Mouse (Mus musculus): ENCODE measurements around the gene 4932438H23Rik. TPM values are rescaled to one million over a fixed set of nuclear protein-coding genes. Genes with fewer than 3 reads are reported as not detected.

The 4932438H23Rik gene
- total RNA-seq, 2 experiments from 2014 or later: not detected

DNA sequence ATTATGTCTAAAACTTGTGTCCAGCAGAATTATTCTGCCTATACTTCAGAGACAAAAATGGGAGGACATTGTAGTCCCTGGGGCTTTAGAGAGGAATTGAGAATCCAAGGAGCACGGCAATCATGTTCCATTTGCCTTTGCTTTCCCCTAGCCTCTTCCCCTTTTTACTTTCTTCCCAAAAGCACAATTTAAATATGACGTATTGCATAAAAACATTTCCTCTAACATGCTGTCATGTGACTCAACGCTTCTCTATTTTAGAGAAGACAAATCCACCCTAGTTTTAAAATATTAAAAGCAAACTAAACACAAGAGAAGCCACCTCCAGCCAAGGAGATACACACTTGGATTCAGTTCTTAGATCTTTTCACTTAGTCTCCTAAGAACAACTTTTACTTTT is 83.1 kb downstream of the 4932438H23Rik start:
- ATAC-seq (replicated peaks; ENCODE audit: poor library complexity): peak; percentile 40

DNA sequence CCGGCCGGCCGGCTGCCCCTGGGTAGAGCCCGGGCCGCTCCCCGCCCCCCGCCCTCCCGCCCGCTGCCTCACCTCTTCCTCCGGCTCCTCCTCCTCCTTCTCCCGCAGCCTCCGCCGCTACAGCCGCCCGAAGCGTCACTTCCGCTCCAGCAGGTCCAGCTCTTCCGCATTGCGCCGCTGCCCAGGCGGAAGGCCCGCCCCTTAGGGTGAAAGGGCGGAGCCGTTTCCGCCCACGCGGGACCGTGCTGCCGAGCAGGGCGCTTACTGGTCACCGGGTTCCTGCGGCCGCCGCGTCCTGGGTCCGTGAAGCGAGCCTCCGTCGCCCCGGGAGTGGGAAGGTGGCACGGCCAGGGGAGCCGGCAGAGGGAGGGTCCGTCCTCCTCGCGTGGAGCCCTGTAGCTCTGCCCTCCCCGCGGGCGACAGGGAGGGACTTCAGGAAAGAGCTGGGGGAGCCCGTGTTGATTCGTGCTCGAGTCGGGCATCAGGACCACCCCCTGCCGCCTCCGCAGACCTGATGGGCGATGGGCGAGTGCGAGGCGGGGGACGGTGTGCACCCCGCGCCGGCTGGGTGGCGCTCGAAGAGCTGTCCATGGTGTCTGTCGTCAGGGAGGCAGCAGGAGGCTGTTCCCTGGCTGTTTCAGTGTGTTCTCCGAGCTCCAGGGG is 83.8 kb downstream of the 4932438H23Rik start, which contains the start of gene Synj1:
Gene Synj1, minus strand, starts transcription at position 288 of the 663 bp plus-strand sequence.
- ATAC-seq (replicated peaks; ENCODE audit: poor library complexity): peak; percentile 86

DNA sequence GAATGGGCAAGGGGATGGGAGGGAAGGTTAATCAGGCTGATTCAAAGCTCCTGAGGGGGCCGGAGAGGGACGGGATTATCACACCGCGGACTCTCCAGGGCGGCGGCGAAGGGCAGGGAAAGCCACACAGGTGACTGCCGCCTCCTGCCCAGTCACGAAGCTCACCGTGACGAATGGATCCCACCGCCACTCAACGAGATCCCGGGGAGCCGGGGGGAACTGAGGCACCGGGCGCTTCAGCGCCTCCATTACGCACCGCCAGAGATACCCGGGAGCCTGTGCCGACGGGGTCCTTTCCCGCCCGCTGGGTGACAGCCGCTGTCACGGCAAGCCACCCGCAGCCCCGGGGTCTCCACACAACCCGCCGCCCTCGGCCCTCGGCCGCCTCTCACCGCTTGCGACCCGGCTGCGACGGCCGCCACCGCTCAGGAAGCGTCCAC is 84.3 kb downstream of the 4932438H23Rik start:
- ATAC-seq (replicated peaks; ENCODE audit: poor library complexity): peak; percentile 3; the same call in 1 of the 2 replicates

DNA sequence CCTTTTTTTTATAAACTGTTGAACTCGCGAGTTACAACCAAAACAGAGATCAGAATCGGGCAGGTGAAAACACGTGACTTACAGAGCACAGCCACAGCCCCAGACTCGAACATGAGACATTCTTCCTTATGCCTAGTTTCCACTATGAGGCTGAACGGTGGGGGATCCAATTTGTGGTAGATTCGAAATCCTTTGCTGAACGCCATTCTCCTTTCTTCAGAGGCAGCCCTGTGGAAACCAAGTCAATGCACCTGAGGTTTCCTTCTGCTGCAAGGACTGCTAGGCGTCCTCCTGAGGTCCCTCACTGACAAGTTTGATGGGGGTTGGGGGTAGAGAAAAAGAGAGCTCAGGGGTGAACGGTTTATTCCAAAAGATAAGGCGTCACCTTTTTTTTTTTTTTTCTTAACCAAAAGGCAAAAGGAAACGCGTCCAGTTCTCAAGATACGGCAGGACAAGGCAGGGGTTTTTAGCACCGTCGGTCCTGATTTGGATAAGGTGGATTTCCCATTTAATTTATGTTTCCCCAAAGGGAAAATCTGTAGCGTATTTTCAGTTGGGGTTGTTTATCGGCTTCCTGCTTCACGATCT is 84.9 kb downstream of the 4932438H23Rik start:
- 0 out of 2 replicates have a peak, but pooled peaks have one; percentile 3 for ATAC-seq (replicated peaks; ENCODE audit: poor library complexity)

DNA sequence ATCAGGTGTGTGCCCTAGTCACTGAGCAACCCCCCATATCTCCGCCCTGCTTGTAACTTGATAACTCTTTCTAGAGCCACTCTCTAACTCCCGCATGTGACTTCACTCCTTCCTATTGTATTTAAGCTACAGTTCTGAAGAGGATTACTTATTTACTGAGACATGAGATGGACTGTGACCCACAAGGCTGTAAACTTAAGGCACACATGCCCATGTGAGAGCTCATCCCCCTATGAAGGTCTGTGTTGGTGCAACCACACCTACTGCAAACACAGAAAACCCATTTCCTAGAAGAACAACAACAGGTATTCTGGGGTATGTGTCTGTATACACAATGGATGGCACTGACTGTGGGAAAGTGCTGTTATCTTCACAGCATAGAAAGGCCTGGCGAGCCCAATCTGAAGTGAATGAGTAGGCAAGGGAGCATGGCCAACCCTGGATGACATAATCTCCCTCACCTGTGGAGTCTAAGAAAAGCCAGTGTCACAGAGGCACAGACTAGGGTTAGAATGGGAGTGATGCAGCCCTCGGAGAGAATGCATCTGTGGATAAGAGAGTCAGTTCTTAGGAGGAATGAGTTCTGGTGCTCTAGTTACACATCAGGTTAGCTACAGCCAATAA is 89.9 kb downstream of the 4932438H23Rik start:
- ATAC-seq (replicated peaks; ENCODE audit: poor library complexity): no peak

Other genes starting within 250 kb of the 4932438H23Rik start
- gene Cfap298, start 160.0 kb downstream of the 4932438H23Rik start, total RNA-seq (2015): 40.2 and 45.4 TPM in 2 replicates
- gene Cfap298, start 160.0 kb downstream of the 4932438H23Rik start, total RNA-seq (2017): 70.1 and 77.7 TPM in 2 replicates
- 38.8 and 46.3 TPM in 2 replicates for gene Synj1, start 83.8 kb downstream of the 4932438H23Rik start, total RNA-seq (2015)
- gene Synj1, start 83.8 kb downstream of the 4932438H23Rik start, total RNA-seq (2017): 16.2 and 19.1 TPM in 2 replicates
- gene Paxbp1, start 50.6 kb downstream of the 4932438H23Rik start, total RNA-seq (2015): 69.4 and 95.7 TPM in 2 replicates
- gene Paxbp1, start 50.6 kb downstream of the 4932438H23Rik start, total RNA-seq (2017): 77.0 and 96.2 TPM in 2 replicates
- gene Olig2, start 130.3 kb upstream of the 4932438H23Rik start, total RNA-seq (2015): not detected in 2 replicates
- not detected in 2 replicates for gene Olig2, start 130.3 kb upstream of the 4932438H23Rik start, total RNA-seq (2017)
- gene Olig1, start 174.7 kb upstream of the 4932438H23Rik start, total RNA-seq (2015): not detected in 2 replicates
- not detected in 2 replicates for gene Olig1, start 174.7 kb upstream of the 4932438H23Rik start, total RNA-seq (2017)

All from megakaryocyte progenitor cell, adult 5-6 weeks (primary cell).